Mouse (Mus musculus): ENCODE data around the gene Odf2. TPM values are rescaled to one million over a fixed set of nuclear protein-coding genes. Genes with fewer than 3 reads are reported as not detected.

The Odf2 gene
- polyA plus RNA-seq, 1 experiment from 2014 or later: 66.2 TPM

DNA sequence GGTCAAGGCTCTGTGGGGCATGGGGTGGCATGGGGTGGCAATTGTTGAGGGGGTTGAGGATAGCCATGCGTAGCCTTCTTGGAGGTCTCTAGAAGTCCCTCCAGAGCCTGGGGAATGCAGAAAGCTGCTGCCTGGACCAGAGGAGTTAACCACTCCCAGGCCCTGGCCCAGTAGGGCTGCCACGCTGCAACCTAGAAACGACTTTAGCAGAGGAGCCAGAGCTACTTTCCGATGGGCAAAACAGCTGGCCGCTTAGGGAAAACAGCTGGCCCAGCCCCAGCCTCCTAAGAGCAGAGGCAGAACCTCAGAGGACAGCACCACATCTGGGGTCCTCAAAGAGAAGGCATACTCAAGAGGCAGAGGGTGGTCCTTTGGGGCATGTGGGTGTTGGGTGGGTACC, 31.1 kb upstream of the Odf2 start:
- ATAC-seq: no peak
- Histone ChIP-seq H3K4me2 (ENCODE audit: low read length) (no peak overlapping the region), H3K36me3 (ENCODE audit: control insufficient read depth, insufficient read depth, low read length) (no peaks in the 10 kb centered on the region), H3K4me1 (ENCODE audit: control insufficient read depth, insufficient read depth, low read length) (peaks cover 7% of the 10 kb centered on the region), H3K27me3 (ENCODE audit: control insufficient read depth, insufficient read depth, low read depth, low read length) (no peaks in the 10 kb centered on the region), H3K9me3 (replicated peaks; ENCODE audit: control insufficient read depth, low read length, poor library complexity, severe bottlenecking) (no peaks in the 10 kb centered on the region), H3K9ac (ENCODE audit: low read depth, low read length) (no peak overlapping the region), H3K27ac (ENCODE audit: low read length) (no peak overlapping the region), H3K4me3 (ENCODE audit: low read depth, low read length) (no peak overlapping the region)
- 76% methylated on average over 5 of the region's 5 CpGs for WGBS

DNA sequence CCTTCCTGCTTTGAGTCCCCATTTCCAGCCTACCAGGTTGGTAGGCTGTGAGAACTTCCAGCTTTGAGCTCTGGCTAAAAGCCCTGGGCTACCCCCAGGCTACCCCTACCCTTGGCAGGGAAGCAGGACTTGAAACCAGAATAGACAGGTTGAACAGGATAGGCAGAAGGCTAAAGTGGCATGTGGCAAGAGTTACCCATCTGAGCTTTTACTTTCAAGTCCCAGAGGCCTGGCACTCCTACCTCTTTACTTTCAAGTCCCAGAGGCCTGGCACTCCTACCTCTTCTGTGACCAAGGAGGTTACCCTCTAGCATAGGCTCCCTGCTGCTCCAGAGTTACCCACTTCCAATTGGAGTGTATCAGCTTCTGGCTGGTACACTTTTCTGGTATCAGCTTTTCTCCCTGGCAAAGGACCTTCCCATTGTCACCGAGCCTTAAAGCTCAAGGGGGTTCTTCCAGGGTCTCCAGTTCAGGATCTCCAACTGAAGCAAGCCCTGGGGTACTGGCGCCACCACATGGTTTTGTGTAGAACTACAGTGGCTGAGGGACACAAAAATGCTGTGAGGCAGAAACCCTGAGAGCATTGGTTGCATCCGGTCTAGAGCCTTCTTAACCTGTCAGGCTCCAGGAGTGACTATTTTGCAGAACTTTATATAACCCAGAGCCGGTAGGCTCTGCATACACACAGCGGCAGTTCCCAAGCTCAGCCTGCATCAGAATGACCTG, 30.1 kb upstream of the Odf2 start:
- ATAC-seq: no peak
- Histone ChIP-seq H3K36me3 (ENCODE audit: control insufficient read depth, insufficient read depth, low read length) (no peaks in the 10 kb centered on the region), H3K4me1 (ENCODE audit: control insufficient read depth, insufficient read depth, low read length) (peaks cover 5% of the 10 kb centered on the region; the same call in 1 of the 2 replicates), H3K4me3 (ENCODE audit: low read depth, low read length) (no peak overlapping the region), H3K9me3 (replicated peaks; ENCODE audit: control insufficient read depth, low read length, poor library complexity, severe bottlenecking) (no peaks in the 10 kb centered on the region), H3K27ac (ENCODE audit: low read length) (no peak overlapping the region), H3K9ac (ENCODE audit: low read depth, low read length) (no peak overlapping the region), H3K4me2 (ENCODE audit: low read length) (no peak overlapping the region), H3K27me3 (ENCODE audit: control insufficient read depth, insufficient read depth, low read depth, low read length) (no peaks in the 10 kb centered on the region)
- 11% methylated on average over 5 of the region's 5 CpGs for WGBS

- H3K4me2 ChIP-seq (ENCODE audit: low read length): no peak overlapping the region
- no peaks in the 10 kb centered on the region for H3K9me3 ChIP-seq (replicated peaks; ENCODE audit: control insufficient read depth, low read length, poor library complexity, severe bottlenecking)
- 76% methylated on average over 4 of the region's 4 CpGs for WGBS
- no peak overlapping the region for H3K27ac ChIP-seq (ENCODE audit: low read length)
- no peaks in the 10 kb centered on the region for H3K36me3 ChIP-seq (ENCODE audit: control insufficient read depth, insufficient read depth, low read length)
- no peaks in the 10 kb centered on the region for H3K27me3 ChIP-seq (ENCODE audit: control insufficient read depth, insufficient read depth, low read depth, low read length)
- ATAC-seq: no peak
- peaks cover 3% of the 10 kb centered on the region; the same call in 1 of the 2 replicates for H3K4me1 ChIP-seq (ENCODE audit: control insufficient read depth, insufficient read depth, low read length)
- H3K4me3 ChIP-seq (ENCODE audit: low read depth, low read length): no peak overlapping the region
- no peak overlapping the region for H3K9ac ChIP-seq (ENCODE audit: low read depth, low read length)
Observed at GRCm38 (mm10) chr2:29865125-29865524, 23.9 kb upstream of the Odf2 start.

- Histone ChIP-seq H3K27ac (ENCODE audit: low read length) (peak within 1 kb of the TSS; percentile 78), H3K4me3 (ENCODE audit: low read depth, low read length) (peak within 1 kb of the TSS; percentile 56), H3K36me3 (ENCODE audit: control insufficient read depth, insufficient read depth, low read length) (no peaks in the 10 kb centered on the region), H3K27me3 (ENCODE audit: control insufficient read depth, insufficient read depth, low read depth, low read length) (no peaks in the 10 kb centered on the region), H3K4me1 (ENCODE audit: control insufficient read depth, insufficient read depth, low read length) (peaks cover 9% of the 10 kb centered on the region), H3K4me2 (ENCODE audit: low read length) (peak within 1 kb of the TSS; percentile 88), H3K9me3 (replicated peaks; ENCODE audit: control insufficient read depth, low read length, poor library complexity, severe bottlenecking) (no peaks in the 10 kb centered on the region), H3K9ac (ENCODE audit: low read depth, low read length) (peak within 1 kb of the TSS; percentile 72)
- WGBS: 0% methylated on average over 40 of the region's 44 CpGs
- peak; percentile 91 for ATAC-seq
Observed at GRCm38 (mm10) chr2:29868949-29869645, 19.9 kb upstream of the Odf2 start, which contains the start of gene Cercam. Gene Cercam, plus strand, starts transcription at chr2:29869164.

GRCm38 (mm10) chr2:29869646-29870451, 19.2 kb upstream of the Odf2 start:
- Histone ChIP-seq H3K27me3 (ENCODE audit: control insufficient read depth, insufficient read depth, low read depth, low read length) (no peaks in the 10 kb centered on the region), H3K4me2 (ENCODE audit: low read length) (peak overlapping the region; percentile 88), H3K27ac (ENCODE audit: low read length) (peak overlapping the region; percentile 78), H3K36me3 (ENCODE audit: control insufficient read depth, insufficient read depth, low read length) (no peaks in the 10 kb centered on the region), H3K4me1 (ENCODE audit: control insufficient read depth, insufficient read depth, low read length) (peaks cover 9% of the 10 kb centered on the region), H3K9me3 (replicated peaks; ENCODE audit: control insufficient read depth, low read length, poor library complexity, severe bottlenecking) (no peaks in the 10 kb centered on the region), H3K4me3 (ENCODE audit: low read depth, low read length) (peak overlapping the region; percentile 56), H3K9ac (ENCODE audit: low read depth, low read length) (peak overlapping the region; percentile 72)
- 2% methylated on average over 17 of the region's 17 CpGs for WGBS
- ATAC-seq: peak; percentile 22

GRCm38 (mm10) chr2:29872581-29873295, 16.3 kb upstream of the Odf2 start:
- no peak overlapping the region for H3K4me2 ChIP-seq (ENCODE audit: low read length)
- H3K27ac ChIP-seq (ENCODE audit: low read length): no peak overlapping the region
- no peak overlapping the region for H3K9ac ChIP-seq (ENCODE audit: low read depth, low read length)
- H3K36me3 ChIP-seq (ENCODE audit: control insufficient read depth, insufficient read depth, low read length): no peaks in the 10 kb centered on the region
- no peaks in the 10 kb centered on the region for H3K27me3 ChIP-seq (ENCODE audit: control insufficient read depth, insufficient read depth, low read depth, low read length)
- no peaks in the 10 kb centered on the region for H3K9me3 ChIP-seq (replicated peaks; ENCODE audit: control insufficient read depth, low read length, poor library complexity, severe bottlenecking)
- no peak for ATAC-seq
- H3K4me1 ChIP-seq (ENCODE audit: control insufficient read depth, insufficient read depth, low read length): peaks cover 9% of the 10 kb centered on the region
- WGBS: 92% methylated on average over 10 of the region's 10 CpGs
- no peak overlapping the region for H3K4me3 ChIP-seq (ENCODE audit: low read depth, low read length)

GRCm38 (mm10) chr2:29873801-29874200, 15.2 kb upstream of the Odf2 start:
- WGBS: 84% methylated on average over 4 of the region's 4 CpGs
- H3K9ac ChIP-seq (ENCODE audit: low read depth, low read length): no peak overlapping the region
- no peaks in the 10 kb centered on the region for H3K27me3 ChIP-seq (ENCODE audit: control insufficient read depth, insufficient read depth, low read depth, low read length)
- H3K27ac ChIP-seq (ENCODE audit: low read length): no peak overlapping the region
- H3K4me3 ChIP-seq (ENCODE audit: low read depth, low read length): no peak overlapping the region
- H3K4me2 ChIP-seq (ENCODE audit: low read length): no peak overlapping the region
- H3K36me3 ChIP-seq (ENCODE audit: control insufficient read depth, insufficient read depth, low read length): no peaks in the 10 kb centered on the region
- no peak for ATAC-seq
- peaks cover 9% of the 10 kb centered on the region for H3K4me1 ChIP-seq (ENCODE audit: control insufficient read depth, insufficient read depth, low read length)
- no peaks in the 10 kb centered on the region for H3K9me3 ChIP-seq (replicated peaks; ENCODE audit: control insufficient read depth, low read length, poor library complexity, severe bottlenecking)

DNA sequence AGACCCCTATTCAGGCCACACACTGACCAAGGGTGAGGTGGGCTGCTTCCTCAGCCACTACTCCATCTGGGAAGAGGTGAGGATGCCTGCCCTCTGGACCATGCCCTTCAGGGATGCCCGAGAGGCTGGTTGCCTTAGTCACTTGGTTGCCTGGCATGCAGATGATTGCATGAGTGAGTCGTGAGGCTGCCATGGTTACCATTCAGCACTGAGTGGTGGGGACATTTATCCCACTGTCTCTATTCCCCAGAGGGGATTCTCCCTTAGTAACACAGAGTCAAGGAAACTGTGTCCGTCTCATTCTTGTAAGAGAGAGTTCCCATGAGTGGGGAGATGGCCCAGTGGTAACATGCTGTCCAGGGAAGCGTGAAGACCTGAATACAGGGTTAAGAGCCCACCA, 11.0 kb upstream of the Odf2 start:
- H3K27me3 ChIP-seq (ENCODE audit: control insufficient read depth, insufficient read depth, low read depth, low read length): no peaks in the 10 kb centered on the region
- WGBS: 50% methylated on average over 4 of the region's 4 CpGs

More for the DNA sequence above, 11.0 kb upstream of the Odf2 start:
- ATAC-seq: no peak; the same call in 1 of the 2 replicates
- H3K4me3 ChIP-seq (ENCODE audit: low read depth, low read length): no peak overlapping the region
- no peaks in the 10 kb centered on the region for H3K9me3 ChIP-seq (replicated peaks; ENCODE audit: control insufficient read depth, low read length, poor library complexity, severe bottlenecking)
- H3K4me2 ChIP-seq (ENCODE audit: low read length): no peak overlapping the region
- peaks cover 3% of the 10 kb centered on the region for H3K36me3 ChIP-seq (ENCODE audit: control insufficient read depth, insufficient read depth, low read length)
- H3K4me1 ChIP-seq (ENCODE audit: control insufficient read depth, insufficient read depth, low read length): no peaks in the 10 kb centered on the region
- no peak overlapping the region for H3K27ac ChIP-seq (ENCODE audit: low read length)
- H3K9ac ChIP-seq (ENCODE audit: low read depth, low read length): no peak overlapping the region
